Mouse (Mus musculus): ENCODE results near the gene Pmfbp1. TPM values are rescaled to one million over a fixed set of nuclear protein-coding genes. Genes with fewer than 3 reads are reported as not detected.

The Pmfbp1 gene
- polyA plus RNA-seq, 1 experiment, result not detected

DNA sequence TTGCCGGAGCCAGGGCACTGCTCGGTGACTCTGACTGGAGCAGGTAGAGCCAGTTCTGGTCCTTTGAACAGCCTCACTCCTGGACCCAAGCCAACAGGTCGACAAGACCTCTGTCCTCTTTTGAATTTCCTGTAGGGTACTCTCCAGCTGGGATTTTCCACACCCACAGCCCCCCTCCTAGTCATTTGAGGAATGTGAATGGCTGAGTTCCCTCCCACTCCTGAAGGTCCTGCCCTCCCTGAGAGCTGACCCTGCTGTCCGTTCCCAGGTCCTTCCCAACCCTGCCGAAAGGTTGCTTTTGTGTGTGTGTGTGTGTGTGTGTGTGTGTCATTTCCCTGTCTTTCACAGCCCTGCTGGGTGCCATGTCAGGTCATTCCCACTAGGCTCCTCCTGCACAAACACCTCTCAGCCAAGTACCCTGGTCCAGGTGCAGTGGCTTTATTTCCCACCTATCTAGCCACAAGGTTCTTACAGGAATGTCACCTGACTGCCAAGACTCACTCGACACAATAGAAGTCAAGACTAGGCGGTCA is 93.2 kb downstream of the Pmfbp1 start:
- Histone ChIP-seq H3K79me2 (ENCODE audit: control insufficient read depth, insufficient read depth) (no peaks in the 10 kb centered on the region), H3K4me3 (no peak overlapping the region), H3ac (ENCODE audit: control insufficient read depth, insufficient read length) (no peak overlapping the region), H3K36me3 (ENCODE audit: control insufficient read depth, insufficient read depth) (no peaks in the 10 kb centered on the region), H3K27me3 (ENCODE audit: control insufficient read depth, insufficient read depth, insufficient read length) (peaks cover 21% of the 10 kb centered on the region), H3K4me2 (ENCODE audit: low read depth) (no peak overlapping the region)
- TF ChIP-seq CEBPB (IDR thresholded peaks at IDR 0.05; ENCODE audit: insufficient read depth, poor library complexity, severe bottlenecking) (no peak), TCF12 (IDR thresholded peaks at IDR 0.05; ENCODE audit: insufficient read depth, poor library complexity, severe bottlenecking) (no peak), MYOD1 (IDR thresholded peaks at IDR 0.05; ENCODE audit: control insufficient read depth in 1 of 3, insufficient read length in 2 of 3, low read depth in 2 of 3) (no peak), MAX (IDR thresholded peaks at IDR 0.05; ENCODE audit: low read depth) (no peak), MYOG (IDR thresholded peaks at IDR 0.05; ENCODE audit: control insufficient read depth in 1 of 3, insufficient read depth in 1 of 3, insufficient read length in 2 of 3, low read depth in 2 of 3) (no peak), REST (IDR thresholded peaks at IDR 0.05; ENCODE audit: insufficient read depth, insufficient read length) (no peak)

DNA sequence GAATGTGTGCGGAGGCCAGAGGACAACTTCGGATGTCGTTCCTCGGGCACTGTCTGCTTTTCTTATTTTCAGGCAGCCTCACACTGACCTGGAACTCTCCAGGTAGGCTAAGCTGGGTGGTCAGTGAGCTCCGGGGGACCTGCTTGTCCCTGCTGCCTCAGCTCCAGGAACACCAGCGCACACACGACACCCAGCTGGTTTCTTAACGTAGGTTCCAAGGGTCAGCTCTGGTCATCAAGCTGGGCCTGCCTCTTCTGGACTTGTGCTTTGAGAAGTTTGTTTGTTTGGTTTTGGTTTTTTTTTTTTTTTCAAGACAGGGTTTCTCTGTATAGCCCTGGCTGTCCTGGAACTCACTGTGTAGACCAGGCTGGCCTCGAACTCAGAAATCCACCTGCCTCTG is 97.1 kb downstream of the Pmfbp1 start:
- H3K4me2 ChIP-seq (ENCODE audit: low read depth), result no peak overlapping the region
- H3ac ChIP-seq (ENCODE audit: control insufficient read depth, insufficient read length), result no peak overlapping the region
- H3K36me3 ChIP-seq (ENCODE audit: control insufficient read depth, insufficient read depth), result peaks cover 3% of the 10 kb centered on the region
- H3K79me2 ChIP-seq (ENCODE audit: control insufficient read depth, insufficient read depth), result no peaks in the 10 kb centered on the region
- no peak overlapping the region for H3K4me3 ChIP-seq
- TF ChIP-seq POLR2AphosphoS2 (IDR thresholded peaks at IDR 0.05; ENCODE audit: insufficient read length, low read depth), result no peak
- TF ChIP-seq MYOG (IDR thresholded peaks at IDR 0.05; ENCODE audit: control insufficient read depth in 1 of 3, insufficient read depth in 1 of 3, insufficient read length in 2 of 3, low read depth in 2 of 3), result no peak
- no peak for TF ChIP-seq USF1 (IDR thresholded peaks at IDR 0.05; ENCODE audit: low read depth)
- TF ChIP-seq TCF3 (IDR thresholded peaks at IDR 0.05; ENCODE audit: insufficient read length, low read depth), result no peak
- no peak for TF ChIP-seq E2F4 (IDR thresholded peaks at IDR 0.05; ENCODE audit: insufficient read depth)
- no peak for TF ChIP-seq MYOD1 (IDR thresholded peaks at IDR 0.05; ENCODE audit: control insufficient read depth in 1 of 3, insufficient read length in 2 of 3, low read depth in 2 of 3)
- no peak for TF ChIP-seq TCF12 (IDR thresholded peaks at IDR 0.05; ENCODE audit: insufficient read depth, poor library complexity, severe bottlenecking)
- TF ChIP-seq CEBPB (IDR thresholded peaks at IDR 0.05; ENCODE audit: insufficient read depth, poor library complexity, severe bottlenecking), result no peak
- no peak for TF ChIP-seq POLR2A (IDR thresholded peaks at IDR 0.05; ENCODE audit: insufficient read length, low read depth)
- TF ChIP-seq SRF (IDR thresholded peaks at IDR 0.05; ENCODE audit: control insufficient read depth, insufficient read length, low read depth), result no peak
- TF ChIP-seq MAX (IDR thresholded peaks at IDR 0.05; ENCODE audit: low read depth), result no peak
- no peak for TF ChIP-seq REST (IDR thresholded peaks at IDR 0.05; ENCODE audit: insufficient read depth, insufficient read length)
- no peaks in the 10 kb centered on the region for H3K27me3 ChIP-seq (ENCODE audit: control insufficient read depth, insufficient read depth, insufficient read length)

DNA sequence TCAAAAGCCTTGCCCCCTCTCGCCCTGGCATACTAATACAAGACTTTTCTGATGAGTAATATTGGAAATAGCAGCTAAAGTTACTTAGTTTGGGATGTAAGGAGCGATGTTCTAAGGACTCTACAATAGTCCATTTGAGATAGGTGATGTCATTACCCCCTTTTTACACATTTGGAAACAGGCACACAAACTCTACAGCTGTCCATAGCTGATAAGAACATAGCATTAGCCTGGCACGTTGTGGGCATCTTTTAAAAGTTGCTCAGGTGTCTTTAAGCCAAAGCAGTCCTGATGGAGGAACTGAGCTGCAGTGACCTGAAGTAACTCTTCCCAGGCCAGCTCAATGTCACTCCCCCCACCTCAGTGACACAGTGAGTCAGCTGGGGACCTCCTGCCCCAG is 97.5 kb downstream of the Pmfbp1 start:
- TF ChIP-seq SRF (IDR thresholded peaks at IDR 0.05; ENCODE audit: control insufficient read depth, insufficient read length, low read depth) (no peak), E2F4 (IDR thresholded peaks at IDR 0.05; ENCODE audit: insufficient read depth) (no peak), MYOG (IDR thresholded peaks at IDR 0.05; ENCODE audit: control insufficient read depth in 1 of 3, insufficient read depth in 1 of 3, insufficient read length in 2 of 3, low read depth in 2 of 3) (no peak), MAX (IDR thresholded peaks at IDR 0.05; ENCODE audit: low read depth) (no peak), USF1 (IDR thresholded peaks at IDR 0.05; ENCODE audit: low read depth) (no peak), TCF12 (IDR thresholded peaks at IDR 0.05; ENCODE audit: insufficient read depth, poor library complexity, severe bottlenecking) (no peak), POLR2AphosphoS2 (IDR thresholded peaks at IDR 0.05; ENCODE audit: insufficient read length, low read depth) (no peak), MYOD1 (IDR thresholded peaks at IDR 0.05; ENCODE audit: control insufficient read depth in 1 of 3, insufficient read length in 2 of 3, low read depth in 2 of 3) (no peak), POLR2A (IDR thresholded peaks at IDR 0.05; ENCODE audit: insufficient read length, low read depth) (no peak), REST (IDR thresholded peaks at IDR 0.05; ENCODE audit: insufficient read depth, insufficient read length) (no peak), CEBPB (IDR thresholded peaks at IDR 0.05; ENCODE audit: insufficient read depth, poor library complexity, severe bottlenecking) (no peak), TCF3 (IDR thresholded peaks at IDR 0.05; ENCODE audit: insufficient read length, low read depth) (no peak)

DNA sequence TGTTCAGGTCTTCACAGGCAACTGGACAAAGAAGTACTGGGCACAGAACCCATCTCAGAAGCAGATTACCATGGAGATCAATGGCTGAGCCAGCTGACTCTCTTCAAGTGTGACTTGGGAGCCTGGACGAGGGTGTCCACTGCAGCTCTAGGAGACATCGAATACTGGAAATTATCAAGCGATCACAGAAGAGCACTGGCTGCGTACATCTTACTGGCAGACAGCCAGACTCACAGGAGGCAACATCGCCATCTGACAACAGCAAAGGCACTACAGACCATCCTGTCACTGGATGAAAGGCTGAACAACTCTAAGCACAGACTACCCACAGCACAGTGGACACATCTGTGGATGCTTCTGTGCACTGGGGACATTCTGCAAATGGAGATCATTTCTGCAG is 98.3 kb downstream of the Pmfbp1 start:
- no peak overlapping the region for H3ac ChIP-seq (ENCODE audit: control insufficient read depth, insufficient read length)
- H3K79me2 ChIP-seq (ENCODE audit: control insufficient read depth, insufficient read depth), result no peaks in the 10 kb centered on the region
- H3K4me3 ChIP-seq, result no peak overlapping the region
- TF ChIP-seq MYOD1 (IDR thresholded peaks at IDR 0.05; ENCODE audit: control insufficient read depth in 1 of 3, insufficient read length in 2 of 3, low read depth in 2 of 3), result no peak
- H3K27me3 ChIP-seq (ENCODE audit: control insufficient read depth, insufficient read depth, insufficient read length), result no peaks in the 10 kb centered on the region
- peaks cover 3% of the 10 kb centered on the region for H3K36me3 ChIP-seq (ENCODE audit: control insufficient read depth, insufficient read depth)
- no peak overlapping the region for H3K4me2 ChIP-seq (ENCODE audit: low read depth)

More for the DNA sequence above, 97.5 kb downstream of the Pmfbp1 start:
- no peak overlapping the region for H3K4me2 ChIP-seq (ENCODE audit: low read depth)
- H3K4me3 ChIP-seq, result no peak overlapping the region
- no peaks in the 10 kb centered on the region for H3K27me3 ChIP-seq (ENCODE audit: control insufficient read depth, insufficient read depth, insufficient read length)
- H3K79me2 ChIP-seq (ENCODE audit: control insufficient read depth, insufficient read depth), result no peaks in the 10 kb centered on the region
- peaks cover 3% of the 10 kb centered on the region for H3K36me3 ChIP-seq (ENCODE audit: control insufficient read depth, insufficient read depth)
- H3ac ChIP-seq (ENCODE audit: control insufficient read depth, insufficient read length), result no peak overlapping the region

Other genes starting within 250 kb of the Pmfbp1 start
- gene Dhx38, start 71.8 kb downstream of the Pmfbp1 start, polyA plus RNA-seq (2012; fragmentation: generic; extraction: Trizol), result 19.3 TPM
- 6.9 TPM for gene Txnl4b, start 71.9 kb downstream of the Pmfbp1 start, polyA plus RNA-seq (2012; fragmentation: generic; extraction: Trizol)
- gene Hp, start 85.1 kb downstream of the Pmfbp1 start, polyA plus RNA-seq (2012; fragmentation: generic; extraction: Trizol), result not detected
- gene Dhodh, start 114.6 kb downstream of the Pmfbp1 start, polyA plus RNA-seq (2012; fragmentation: generic; extraction: Trizol), result 16.7 TPM
- 0.14 TPM for gene Pkd1l3, start 120.5 kb downstream of the Pmfbp1 start, polyA plus RNA-seq (2012; fragmentation: generic; extraction: Trizol)
- 44.1 TPM for gene Ist1, start 199.2 kb downstream of the Pmfbp1 start, polyA plus RNA-seq (2012; fragmentation: generic; extraction: Trizol)
- gene Zfp821, start 211.5 kb downstream of the Pmfbp1 start, polyA plus RNA-seq (2012; fragmentation: generic; extraction: Trizol), result 10.7 TPM
- 11.0 TPM for gene Atxn1l, start 243.7 kb downstream of the Pmfbp1 start, polyA plus RNA-seq (2012; fragmentation: generic; extraction: Trizol)

All from myocyte (in vitro differentiated cells).